Mouse (Mus musculus) lung, postnatal 0 days (tissue): ENCODE data around the gene Ace. TPM values are rescaled to one million over a fixed set of nuclear protein-coding genes. Genes with fewer than 3 reads are reported as not detected.

Experiments
- ATAC-seq: fragments of 200-750 bp; cut with Nextera tagmentation; 2 replicates; pipeline ENCODE4 v1.8.0; 2017; ENCODE audit warnings: moderate library complexity
- DNase-seq: peaks from one replicate; pipeline ENCODE4 v3.0.0-alpha.2; 2016; ENCODE audit warnings: low spot score
- H3K27ac ChIP-seq: fragments of 300-500 bp; sonication (generic); 2 replicates; pipeline ENCODE4 v1.5.1; 2014; ENCODE audit warnings: antibody characterized with exemption, mild to moderate bottlenecking, low read length, mixed read lengths
- H3K27me3 ChIP-seq: fragments of 300-500 bp; sonication (generic); replicated peaks from 2 replicates; pipeline ENCODE4 v1.6.1; 2014; ENCODE audit warnings: low read length, mixed read lengths; ENCODE audit not compliant: insufficient read depth
- H3K36me3 ChIP-seq: fragments of 300-500 bp; sonication (generic); 2 replicates; pipeline ENCODE4 v1.6.1; 2014; ENCODE audit warnings: low read length, mixed read lengths; ENCODE audit not compliant: insufficient read depth
- H3K4me1 ChIP-seq: fragments of 300-500 bp; sonication (generic); 2 replicates; pipeline ENCODE4 v1.6.1; 2014; ENCODE audit warnings: antibody characterized with exemption, low read depth, low read length, mixed read lengths; ENCODE audit not compliant: insufficient read depth
- H3K4me2 ChIP-seq: fragments of 300-500 bp; sonication (generic); replicated peaks from 2 replicates; pipeline ENCODE4 v1.6.1; 2014; ENCODE audit warnings: low read depth, mild to moderate bottlenecking, low read length, moderate library complexity, mixed read lengths
- H3K4me3 ChIP-seq: fragments of 300-500 bp; sonication (generic); 2 replicates; pipeline ENCODE4 v1.5.1; 2014; ENCODE audit warnings: low read depth, low read length
- H3K9ac ChIP-seq: fragments of 300-500 bp; sonication (generic); replicated peaks from 2 replicates; pipeline ENCODE4 v1.6.1; 2014; ENCODE audit warnings: low read depth, mild to moderate bottlenecking
- H3K9me3 ChIP-seq: fragments of 300-500 bp; sonication (generic); 2 replicates; pipeline ENCODE4 v1.6.1; 2016; ENCODE audit warnings: low read length, mixed read lengths
- CTCF ChIP-seq: IDR thresholded peaks from 2 replicates; pipeline ENCODE4 v1.5.1; 2016; ENCODE audit warnings: antibody characterized with exemption, mild to moderate bottlenecking
- EP300 ChIP-seq: IDR thresholded peaks from 2 replicates; pipeline ENCODE4 v1.6.1; 2016; ENCODE audit warnings: antibody characterized with exemption, mild to moderate bottlenecking, control low read depth
- WGBS: fragments of 180-500 bp; shearing (Covaris S2); extraction: QIAGEN DNeasy Blood & Tissue Kit; methylation state at CpG from one replicate; pipeline ENCODE4 v1.1.7; 2014; 5-methylcytosine and 5-hydroxymethylcytosine counted together
- polyA plus RNA-seq: library from polyadenylated mRNA; unstranded; fragments of >200 nt; fragmentation: Nextera tagmentation; extraction: Ambion mirVana; gene quantifications from 2 replicates; pipeline ENCODE4 v1.2.1, GENCODE M21; 2015

The Ace gene
- polyA plus RNA-seq, 1 experiment from 2014 or later: 73.6 TPM

- Histone ChIP-seq H3K27ac (no peak within 1 kb of the TSS), H3K27me3 (no peaks in the 10 kb centered on the region), H3K4me2 (no peak within 1 kb of the TSS), H3K9ac (no peak within 1 kb of the TSS), H3K9me3 (no peaks in the 10 kb centered on the region), H3K4me1 (no peaks in the 10 kb centered on the region), H3K4me3 (no peak within 1 kb of the TSS), H3K36me3 (no peaks in the 10 kb centered on the region)
- no peak for DNase-seq
- no peak for ATAC-seq
- 94% methylated on average over 3 of the region's 3 CpGs for WGBS
- no peak for TF ChIP-seq EP300
- no peak for TF ChIP-seq CTCF
These were observed 26.6 kb downstream of the Ace start, which contains the start of gene Ace3 for GRCm38 (mm10) chr11:105994375-105994774. Ace3 (plus strand) TSS chr11:105994675.

GRCm38 (mm10) chr11:106000062-106000461 lies 32.3 kb downstream of the Ace start:
- Histone ChIP-seq H3K9me3 (no peaks in the 10 kb centered on the region), H3K36me3 (no peaks in the 10 kb centered on the region), H3K27me3 (no peaks in the 10 kb centered on the region), H3K27ac (no peak overlapping the region), H3K4me1 (no peaks in the 10 kb centered on the region), H3K9ac (no peak overlapping the region), H3K4me3 (no peak overlapping the region), H3K4me2 (no peak overlapping the region)
- WGBS: 95% methylated on average over 6 of the region's 6 CpGs
- ATAC-seq (no peak), DNase-seq (no peak)
- TF ChIP-seq CTCF (no peak), EP300 (no peak)

- Histone ChIP-seq H3K27me3 (no peaks in the 10 kb centered on the region), H3K9me3 (no peaks in the 10 kb centered on the region), H3K4me1 (no peaks in the 10 kb centered on the region), H3K4me3 (no peak overlapping the region), H3K36me3 (no peaks in the 10 kb centered on the region), H3K9ac (no peak overlapping the region), H3K4me2 (no peak overlapping the region), H3K27ac (no peak overlapping the region)
- 39% methylated on average over 4 of the region's 4 CpGs for WGBS
- no peak for TF ChIP-seq EP300
- peak; percentile 74 for TF ChIP-seq CTCF
- DNase-seq: peak; percentile 73
- ATAC-seq: no peak
These were observed 34.0 kb downstream of the Ace start for GRCm38 (mm10) chr11:106001718-106002117.

- Histone ChIP-seq H3K27me3 (no peaks in the 10 kb centered on the region), H3K9me3 (no peaks in the 10 kb centered on the region), H3K27ac (no peak overlapping the region), H3K36me3 (no peaks in the 10 kb centered on the region), H3K4me2 (no peak overlapping the region), H3K9ac (no peak overlapping the region), H3K4me3 (no peak overlapping the region), H3K4me1 (no peaks in the 10 kb centered on the region)
- ATAC-seq: no peak
- no peak for DNase-seq
- TF ChIP-seq EP300 (no peak), CTCF (no peak)
- 65% methylated on average over 1 of the region's 1 CpGs for WGBS
These were observed 36.8 kb downstream of the Ace start for GRCm38 (mm10) chr11:106004576-106004975.

GRCm38 (mm10) chr11:106005970-106006369 lies 38.2 kb downstream of the Ace start:
- DNase-seq (no peak), ATAC-seq (no peak)
- Histone ChIP-seq H3K9ac (no peak overlapping the region), H3K36me3 (no peaks in the 10 kb centered on the region), H3K4me1 (no peaks in the 10 kb centered on the region), H3K9me3 (no peaks in the 10 kb centered on the region), H3K27ac (no peak overlapping the region), H3K4me2 (no peak overlapping the region), H3K27me3 (no peaks in the 10 kb centered on the region), H3K4me3 (no peak overlapping the region)
- TF ChIP-seq EP300 (no peak), CTCF (no peak)
- WGBS: 16% methylated on average over 5 of the region's 5 CpGs

GRCm38 (mm10) chr11:106007821-106008220 lies 40.1 kb downstream of the Ace start, which contains the start of gene Kcnh6:
Kcnh6 (plus strand) TSS chr11:106008124.
- H3K36me3 ChIP-seq: no peaks in the 10 kb centered on the region
- no peak within 1 kb of the TSS for H3K4me3 ChIP-seq
- peak; percentile 91 for ATAC-seq
- no peak within 1 kb of the TSS for H3K9ac ChIP-seq
- no peaks in the 10 kb centered on the region for H3K4me1 ChIP-seq
- TF ChIP-seq EP300: no peak
- TF ChIP-seq CTCF: no peak
- peak; percentile 86 for DNase-seq
- H3K4me2 ChIP-seq: peak within 1 kb of the TSS; percentile 54
- no peaks in the 10 kb centered on the region for H3K9me3 ChIP-seq
- H3K27ac ChIP-seq: no peak within 1 kb of the TSS
- H3K27me3 ChIP-seq: no peaks in the 10 kb centered on the region
- WGBS: 1% methylated on average over 19 of the region's 25 CpGs

- no peak for DNase-seq
- H3K27me3 ChIP-seq: no peaks in the 10 kb centered on the region
- no peak overlapping the region for H3K9ac ChIP-seq
- TF ChIP-seq EP300: no peak
- no peak for TF ChIP-seq CTCF
- no peak overlapping the region for H3K4me3 ChIP-seq
- H3K36me3 ChIP-seq: no peaks in the 10 kb centered on the region
- no peak overlapping the region for H3K4me2 ChIP-seq
- no peaks in the 10 kb centered on the region for H3K4me1 ChIP-seq
- WGBS: 47% methylated on average over 7 of the region's 7 CpGs
- H3K27ac ChIP-seq: no peak overlapping the region
- no peak for ATAC-seq
- H3K9me3 ChIP-seq: no peaks in the 10 kb centered on the region
These were observed 45.0 kb downstream of the Ace start for GRCm38 (mm10) chr11:106012711-106013110.
